Mouse (Mus musculus): ENCODE data around the gene Srebf2. TPM values are rescaled to one million over a fixed set of nuclear protein-coding genes. Genes with fewer than 3 reads are reported as not detected.
A peak's percentile ranks its signal among the peaks of the same experiment; 100 is the strongest.

The Srebf2 gene
- total and polyA plus RNA-seq, 2 experiments from 2014 or later = 171 to 193 TPM

GRCm38 (mm10) chr15:82251579-82251978 lies 104.6 kb downstream of the Srebf2 start:
- Histone ChIP-seq H3K9ac (no peak overlapping the region), H3K9me3 (ENCODE audit: low read length) (no peaks in the 10 kb centered on the region), H3K36me3 (ENCODE audit: insufficient read depth) (no peaks in the 10 kb centered on the region), H3K27me3 (ENCODE audit: insufficient read depth, low read length) (no peaks in the 10 kb centered on the region), H3K4me2 (ENCODE audit: low read depth) (no peak overlapping the region), H3K4me1 (ENCODE audit: insufficient read depth) (peaks cover 9% of the 10 kb centered on the region), H3K4me3 (ENCODE audit: low read depth, low read length) (no peak overlapping the region), H3K27ac (ENCODE audit: low read depth, low read length) (no peak overlapping the region)
- 95% methylated on average over 3 of the region's 3 CpGs for WGBS
- peak; percentile 36 for TF ChIP-seq CTCF (IDR thresholded peaks at IDR 0.05; ENCODE audit: low read depth)
- DNase-seq (no peak), ATAC-seq (no peak)

- Histone ChIP-seq H3K4me2 (ENCODE audit: low read depth) (no peak within 1 kb of the TSS), H3K36me3 (ENCODE audit: insufficient read depth) (no peaks in the 10 kb centered on the region), H3K9ac (no peak within 1 kb of the TSS), H3K4me1 (ENCODE audit: insufficient read depth) (peaks cover 13% of the 10 kb centered on the region), H3K27ac (ENCODE audit: low read depth, low read length) (no peak within 1 kb of the TSS), H3K4me3 (ENCODE audit: low read depth, low read length) (no peak within 1 kb of the TSS), H3K27me3 (ENCODE audit: insufficient read depth, low read length) (no peaks in the 10 kb centered on the region), H3K9me3 (ENCODE audit: low read length) (no peaks in the 10 kb centered on the region)
- DNase-seq (no peak), ATAC-seq (no peak)
- 86% methylated on average over 6 of the region's 6 CpGs for WGBS
- TF ChIP-seq CTCF (IDR thresholded peaks at IDR 0.05; ENCODE audit: low read depth) = no peak
Measured at GRCm38 (mm10) chr15:82252097-82252496, 105.1 kb downstream of the Srebf2 start, which contains the start of gene 1500009C09Rik. Gene 1500009C09Rik (plus strand): TSS chr15:82252397.

MicroRNAs encoded within 50 kb of the gene (microRNA counts, 519-probe panel; counts per million panel counts)
- 3,778 counts per million, percentile 40 among the panel's probes with 10 or more counts for microRNA mmu-miR-33

Small RNA genes lying within 50 kb of the gene (microRNA-seq; reads per million reads assigned to microRNA genes)
- 187 to 360 reads per million in 2 experiments for gene Mir33

Other genes starting within 250 kb of the Srebf2 start
- gene Polr3h, start 220.9 kb upstream of the Srebf2 start, total RNA-seq (2014; rRNA removed) = 52.8 and 62.5 TPM in 2 replicates
- 105 and 113 TPM in 2 replicates for gene Polr3h, start 220.9 kb upstream of the Srebf2 start, polyA plus RNA-seq (2015; fragmentation: Nextera tagmentation; extraction: Ambion mirVana)
- 88.9 and 118 TPM in 2 replicates for gene Csdc2, start 210.4 kb upstream of the Srebf2 start, total RNA-seq (2014; rRNA removed)
- 178 and 273 TPM in 2 replicates for gene Csdc2, start 210.4 kb upstream of the Srebf2 start, polyA plus RNA-seq (2015; fragmentation: Nextera tagmentation; extraction: Ambion mirVana)
- 162 and 181 TPM in 2 replicates for gene Pmm1, start 186.3 kb upstream of the Srebf2 start, total RNA-seq (2014; rRNA removed)
- 132 and 140 TPM in 2 replicates for gene Pmm1, start 186.3 kb upstream of the Srebf2 start, polyA plus RNA-seq (2015; fragmentation: Nextera tagmentation; extraction: Ambion mirVana)
- not detected in 2 replicates for gene 1700029P11Rik, start 166.6 kb upstream of the Srebf2 start, total RNA-seq (2014; rRNA removed)
- gene 1700029P11Rik, start 166.6 kb upstream of the Srebf2 start, polyA plus RNA-seq (2015; fragmentation: Nextera tagmentation; extraction: Ambion mirVana) = not detected in 2 replicates
- 28.4 and 34.8 TPM in 2 replicates for gene Xrcc6, start 159.3 kb upstream of the Srebf2 start, total RNA-seq (2014; rRNA removed)
- 25.6 and 29.5 TPM in 2 replicates for gene Xrcc6, start 159.3 kb upstream of the Srebf2 start, polyA plus RNA-seq (2015; fragmentation: Nextera tagmentation; extraction: Ambion mirVana)
- gene Desi1, start 113.3 kb upstream of the Srebf2 start, total RNA-seq (2014; rRNA removed) = 17.5 and 21.2 TPM in 2 replicates
- gene Desi1, start 113.3 kb upstream of the Srebf2 start, polyA plus RNA-seq (2015; fragmentation: Nextera tagmentation; extraction: Ambion mirVana) = 31.8 and 40.1 TPM in 2 replicates
- 155 and 174 TPM in 2 replicates for gene Snu13, start 99.6 kb upstream of the Srebf2 start, total RNA-seq (2014; rRNA removed)
- 283 and 337 TPM in 2 replicates for gene Snu13, start 99.6 kb upstream of the Srebf2 start, polyA plus RNA-seq (2015; fragmentation: Nextera tagmentation; extraction: Ambion mirVana)
- gene 4930407I10Rik, start 88.0 kb upstream of the Srebf2 start, total RNA-seq (2014; rRNA removed) = not detected in 2 replicates
- gene 4930407I10Rik, start 88.0 kb upstream of the Srebf2 start, polyA plus RNA-seq (2015; fragmentation: Nextera tagmentation; extraction: Ambion mirVana) = not detected in 2 replicates
- gene Mei1, start 77.2 kb upstream of the Srebf2 start, total RNA-seq (2014; rRNA removed) = 0.10 TPM in 1 of 2 replicates, not detected in the other
- gene Mei1, start 77.2 kb upstream of the Srebf2 start, polyA plus RNA-seq (2015; fragmentation: Nextera tagmentation; extraction: Ambion mirVana) = 0.10 and 0.11 TPM in 2 replicates
- 13.0 and 14.7 TPM in 2 replicates for gene Ccdc134, start 19.3 kb upstream of the Srebf2 start, total RNA-seq (2014; rRNA removed)
- gene Ccdc134, start 19.3 kb upstream of the Srebf2 start, polyA plus RNA-seq (2015; fragmentation: Nextera tagmentation; extraction: Ambion mirVana) = 6.7 and 6.8 TPM in 2 replicates
- gene Shisa8, start 65.6 kb downstream of the Srebf2 start, total RNA-seq (2014; rRNA removed) = 4.7 and 6.3 TPM in 2 replicates
- gene Shisa8, start 65.6 kb downstream of the Srebf2 start, polyA plus RNA-seq (2015; fragmentation: Nextera tagmentation; extraction: Ambion mirVana) = 1.8 and 2.7 TPM in 2 replicates
- gene Tnfrsf13c, start 77.2 kb downstream of the Srebf2 start, total RNA-seq (2014; rRNA removed) = 0.24 and 0.62 TPM in 2 replicates
- 0.44 and 0.47 TPM in 2 replicates for gene Tnfrsf13c, start 77.2 kb downstream of the Srebf2 start, polyA plus RNA-seq (2015; fragmentation: Nextera tagmentation; extraction: Ambion mirVana)
- gene Cenpm, start 97.6 kb downstream of the Srebf2 start, total RNA-seq (2014; rRNA removed) = 8.9 and 10.0 TPM in 2 replicates
- 16.5 and 18.7 TPM in 2 replicates for gene Cenpm, start 97.6 kb downstream of the Srebf2 start, polyA plus RNA-seq (2015; fragmentation: Nextera tagmentation; extraction: Ambion mirVana)
- 119 and 139 TPM in 2 replicates for gene 1500009C09Rik, start 105.2 kb downstream of the Srebf2 start, total RNA-seq (2014; rRNA removed)
- gene 1500009C09Rik, start 105.2 kb downstream of the Srebf2 start, polyA plus RNA-seq (2015; fragmentation: Nextera tagmentation; extraction: Ambion mirVana) = 12.5 and 15.6 TPM in 2 replicates
- gene Sept3, start 127.7 kb downstream of the Srebf2 start, total RNA-seq (2014; rRNA removed) = 550 and 602 TPM in 2 replicates
- gene Sept3, start 127.7 kb downstream of the Srebf2 start, polyA plus RNA-seq (2015; fragmentation: Nextera tagmentation; extraction: Ambion mirVana) = 400 and 449 TPM in 2 replicates
- gene Wbp2nl, start 151.8 kb downstream of the Srebf2 start, total RNA-seq (2014; rRNA removed) = 0.38 and 1.00 TPM in 2 replicates
- 0.42 and 0.59 TPM in 2 replicates for gene Wbp2nl, start 151.8 kb downstream of the Srebf2 start, polyA plus RNA-seq (2015; fragmentation: Nextera tagmentation; extraction: Ambion mirVana)
- 27.0 and 47.5 TPM in 2 replicates for gene Naga, start 191.7 kb downstream of the Srebf2 start, total RNA-seq (2014; rRNA removed)
- 26.7 and 33.7 TPM in 2 replicates for gene Naga, start 191.7 kb downstream of the Srebf2 start, polyA plus RNA-seq (2015; fragmentation: Nextera tagmentation; extraction: Ambion mirVana)
- gene Pheta2, start 191.8 kb downstream of the Srebf2 start, total RNA-seq (2014; rRNA removed) = 1.4 and 3.5 TPM in 2 replicates
- gene Pheta2, start 191.8 kb downstream of the Srebf2 start, polyA plus RNA-seq (2015; fragmentation: Nextera tagmentation; extraction: Ambion mirVana) = 0.83 and 1.1 TPM in 2 replicates
- 167 and 208 TPM in 2 replicates for gene Smdt1, start 191.8 kb downstream of the Srebf2 start, total RNA-seq (2014; rRNA removed)
- 337 and 359 TPM in 2 replicates for gene Smdt1, start 191.8 kb downstream of the Srebf2 start, polyA plus RNA-seq (2015; fragmentation: Nextera tagmentation; extraction: Ambion mirVana)
- gene Ndufa6, start 207.1 kb downstream of the Srebf2 start, total RNA-seq (2014; rRNA removed) = 271 and 465 TPM in 2 replicates
- gene Ndufa6, start 207.1 kb downstream of the Srebf2 start, polyA plus RNA-seq (2015; fragmentation: Nextera tagmentation; extraction: Ambion mirVana) = 416 and 528 TPM in 2 replicates
- 2.1 and 3.1 TPM in 2 replicates for gene Cyp2d22, start 233.1 kb downstream of the Srebf2 start, total RNA-seq (2014; rRNA removed)
- gene Cyp2d22, start 233.1 kb downstream of the Srebf2 start, polyA plus RNA-seq (2015; fragmentation: Nextera tagmentation; extraction: Ambion mirVana) = 1.8 and 1.9 TPM in 2 replicates
- gene Cyp2d11, start 246.8 kb downstream of the Srebf2 start, total RNA-seq (2014; rRNA removed) = not detected in 2 replicates
- not detected in 2 replicates for gene Cyp2d11, start 246.8 kb downstream of the Srebf2 start, polyA plus RNA-seq (2015; fragmentation: Nextera tagmentation; extraction: Ambion mirVana)

Data from forebrain, postnatal 0 days (tissue).